12 mouse cellular contexts compared by ENCODE assay signal in genomic region chr16:35625286-35626020, GRCm38 (mm10).
DNase-seq lines count a peak whose midpoint lies in the region; ATAC-seq and TF ChIP-seq lines count a peak whose summit lies in the region.
"Had no signal": no experiment of that assay in that cellular context is flagged by ENCODE, and none has a peak within 500 bp of the region (broad histone marks: within the 10 kb centered on the region; RNA-seq: fewer than 3 reads in every experiment).

No protein-coding gene starts in this region.

- no peaks in the 10 kb centered on the region for H3K27me3 ChIP-seq in forebrain, embryonic 16.5 days (replicated peaks; ENCODE audit: control insufficient read depth, insufficient read depth, low read length)
- H3K27me3 ChIP-seq in midbrain, embryonic 15.5 days (replicated peaks) = no peaks in the 10 kb centered on the region

- peaks cover 20% of the 10 kb centered on the region for H3K4me1 ChIP-seq in forebrain, embryonic 16.5 days (replicated peaks; ENCODE audit: control insufficient read depth, insufficient read depth, low read length)
- peaks cover 22% of the 10 kb centered on the region for H3K4me1 ChIP-seq in midbrain, embryonic 15.5 days

- H3K27ac ChIP-seq in forebrain, embryonic 16.5 days (ENCODE audit: low read length) = peak overlapping the region; percentile 64
- peak overlapping the region; percentile 53 for H3K27ac ChIP-seq in midbrain, embryonic 15.5 days

- intact Hi-C loops in left cerebral cortex, postnatal 4 days (cut with DNase I) = loop anchor here (5.0 kb wide), 1 partner anchor 83 kb away; the partner anchor contains the start of gene Sema5b

- no peak overlapping the region for H3K4me2 ChIP-seq in forebrain, embryonic 16.5 days (ENCODE audit: low read length)
- no peak overlapping the region for H3K4me2 ChIP-seq in midbrain, embryonic 15.5 days

- H3K4me3 ChIP-seq in forebrain, embryonic 16.5 days (replicated peaks; ENCODE audit: low read length) = no peak overlapping the region
- no peak overlapping the region for H3K4me3 ChIP-seq in midbrain, embryonic 15.5 days

- ATAC-seq in forebrain, embryonic 16.5 days = peak; percentile 48
- ATAC-seq in midbrain, embryonic 15.5 days (replicated peaks) = peak; percentile 60
- ATAC-seq in megakaryocyte, adult 5-6 weeks (ENCODE audit: poor library complexity, severe bottlenecking) = no peak
- ATAC-seq: intestine, embryonic 16.5 days; liver, postnatal 0 days had no signal

- TF ChIP-seq CTCF in brain, embryonic 14.5 days (IDR thresholded peaks at IDR 0.05; ENCODE audit: borderline replicate concordance, extremely low read depth, insufficient read depth, insufficient read length) = no peak

- TF ChIP-seq POLR2A in brain, embryonic 14.5 days (IDR thresholded peaks at IDR 0.05; ENCODE audit: borderline replicate concordance, extremely low read depth, insufficient read depth, insufficient read length, poor library complexity, severe bottlenecking) = no peak

- H3K9ac ChIP-seq in forebrain, embryonic 16.5 days (replicated peaks; ENCODE audit: low read depth, low read length) = no peak overlapping the region
- no peak overlapping the region for H3K9ac ChIP-seq in midbrain, embryonic 15.5 days
- H3K9ac ChIP-seq: liver, postnatal 0 days had no signal

- no peaks in the 10 kb centered on the region for H3K9me3 ChIP-seq in forebrain, embryonic 16.5 days (ENCODE audit: control insufficient read depth, low read length)
- H3K9me3 ChIP-seq in midbrain, embryonic 15.5 days = no peaks in the 10 kb centered on the region

- H3K36me3 ChIP-seq in forebrain, embryonic 16.5 days (ENCODE audit: control insufficient read depth, insufficient read depth) = no peaks in the 10 kb centered on the region
- no peaks in the 10 kb centered on the region for H3K36me3 ChIP-seq in midbrain, embryonic 15.5 days (replicated peaks)

- WGBS in forebrain, embryonic 16.5 days = 48% methylated on average over 16 of the region's 16 CpGs
- WGBS in midbrain, embryonic 15.5 days = 53% methylated on average over 16 of the region's 16 CpGs

- peak; percentile 82 for DNase-seq in left cerebral cortex, postnatal 4 days
- no peak for DNase-seq in left cerebral cortex, adult 8-10 months (ENCODE audit: low spot score in 2 of 2)
- peak; percentile 88 for DNase-seq in brain, embryonic 14.5 days (ENCODE audit: low read depth)
- DNase-seq in B cell, adult 2 months = no peak
- DNase-seq in frontal cortex, postnatal 36 days (ENCODE audit: low spot score in 2 of 2) = no peak
- DNase-seq: liver, postnatal 0 days; right cerebral cortex, postnatal 25 days; thymus, adult 18-20 months had no signal

Comparison
In these comparisons a context has a peak if more than half of its experiments do, and no peak if none do; other contexts are left out.
1. DNase-seq: peak in left cerebral cortex, postnatal 4 days (single experiment) and brain, embryonic 14.5 days (single experiment); none in left cerebral cortex, adult 8-10 months (0 of 2), B cell, adult 2 months (0 of 2) and frontal cortex, postnatal 36 days (0 of 2).